Mouse (Mus musculus): Measurements from ENCODE around the gene Terf2. TPM values are rescaled to one million over a fixed set of nuclear protein-coding genes. Genes with fewer than 3 reads are reported as not detected.

Terf2 gene
- polyA plus RNA-seq, 1 experiment from 2014 or later = 18.8 TPM

DNA sequence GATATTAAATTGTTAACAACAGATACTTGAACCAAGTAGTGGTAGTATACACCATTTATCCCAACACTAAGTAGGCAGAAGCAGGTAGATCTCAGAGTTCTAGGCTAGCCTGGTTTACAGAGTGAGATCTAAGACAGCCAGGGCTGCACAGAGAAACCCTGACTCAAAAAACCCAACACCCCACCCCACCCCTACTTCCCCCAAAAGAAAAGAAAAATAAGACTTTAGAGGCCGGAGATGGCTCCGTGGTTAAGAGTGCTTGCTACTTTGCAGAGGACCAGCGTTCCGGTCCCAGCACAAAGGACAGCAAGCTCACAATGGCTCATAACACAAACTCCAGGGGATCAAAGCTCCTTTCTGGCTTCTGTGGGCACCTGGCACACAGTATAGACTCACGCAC, 10.3 kb downstream of the Terf2 start:
- no peak overlapping the region for H3K27ac ChIP-seq (ENCODE audit: low read depth, low read length)
- 97% methylated on average over 5 of the region's 5 CpGs for WGBS
- no peak overlapping the region for H3K4me2 ChIP-seq (replicated peaks; ENCODE audit: low read depth, low read length)
- no peak for DNase-seq (ENCODE audit: low spot score)
- H3K9me3 ChIP-seq (ENCODE audit: control insufficient read depth, low read length) = no peaks in the 10 kb centered on the region
- no peak overlapping the region for H3K4me3 ChIP-seq (ENCODE audit: low read depth, low read length)
- H3K9ac ChIP-seq (ENCODE audit: low read depth, low read length) = no peak overlapping the region
- H3K4me1 ChIP-seq (replicated peaks; ENCODE audit: control insufficient read depth, insufficient read depth, low read length) = no peaks in the 10 kb centered on the region
- H3K27me3 ChIP-seq (ENCODE audit: control insufficient read depth, insufficient read depth, low read length) = no peaks in the 10 kb centered on the region
- peaks cover 5% of the 10 kb centered on the region; the same call in 1 of the 2 replicates for H3K36me3 ChIP-seq (ENCODE audit: control insufficient read depth, insufficient read depth, low read length)
- no peak for ATAC-seq (ENCODE audit: low FRiP score)

DNA sequence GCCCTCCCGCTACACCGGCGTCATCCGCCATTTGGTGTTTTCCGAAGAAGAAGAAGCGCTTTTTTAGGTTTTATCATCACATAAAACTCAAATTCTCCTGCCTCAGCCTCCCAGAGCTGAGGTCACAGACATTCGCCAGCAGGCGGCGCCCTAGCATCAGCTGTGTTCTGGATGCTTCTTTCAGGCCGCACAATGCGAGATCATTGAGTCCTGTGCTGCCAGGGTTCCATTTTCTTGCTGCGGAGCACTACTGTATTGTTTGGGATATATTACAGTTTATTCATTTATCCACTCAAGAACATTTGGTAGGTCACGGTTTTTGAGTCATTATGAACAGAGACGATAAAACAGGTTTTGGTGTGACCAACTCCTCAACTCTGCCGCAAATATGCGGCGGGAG, 11.0 kb downstream of the Terf2 start:
- DNase-seq (ENCODE audit: low spot score) (no peak), ATAC-seq (ENCODE audit: low FRiP score) (no peak)
- peaks cover 2% of the 10 kb centered on the region; the same call in 1 of the 2 replicates for H3K36me3 ChIP-seq (ENCODE audit: control insufficient read depth, insufficient read depth, low read length)
- H3K4me1 ChIP-seq (replicated peaks; ENCODE audit: control insufficient read depth, insufficient read depth, low read length) = no peaks in the 10 kb centered on the region
- H3K4me2 ChIP-seq (replicated peaks; ENCODE audit: low read depth, low read length) = no peak overlapping the region
- H3K27me3 ChIP-seq (ENCODE audit: control insufficient read depth, insufficient read depth, low read length) = no peaks in the 10 kb centered on the region
- no peak overlapping the region for H3K27ac ChIP-seq (ENCODE audit: low read depth, low read length)
- H3K9me3 ChIP-seq (ENCODE audit: control insufficient read depth, low read length) = no peaks in the 10 kb centered on the region
- WGBS = 97% methylated on average over 17 of the region's 17 CpGs
- H3K9ac ChIP-seq (ENCODE audit: low read depth, low read length) = no peak overlapping the region
- no peak overlapping the region for H3K4me3 ChIP-seq (ENCODE audit: low read depth, low read length)

DNA sequence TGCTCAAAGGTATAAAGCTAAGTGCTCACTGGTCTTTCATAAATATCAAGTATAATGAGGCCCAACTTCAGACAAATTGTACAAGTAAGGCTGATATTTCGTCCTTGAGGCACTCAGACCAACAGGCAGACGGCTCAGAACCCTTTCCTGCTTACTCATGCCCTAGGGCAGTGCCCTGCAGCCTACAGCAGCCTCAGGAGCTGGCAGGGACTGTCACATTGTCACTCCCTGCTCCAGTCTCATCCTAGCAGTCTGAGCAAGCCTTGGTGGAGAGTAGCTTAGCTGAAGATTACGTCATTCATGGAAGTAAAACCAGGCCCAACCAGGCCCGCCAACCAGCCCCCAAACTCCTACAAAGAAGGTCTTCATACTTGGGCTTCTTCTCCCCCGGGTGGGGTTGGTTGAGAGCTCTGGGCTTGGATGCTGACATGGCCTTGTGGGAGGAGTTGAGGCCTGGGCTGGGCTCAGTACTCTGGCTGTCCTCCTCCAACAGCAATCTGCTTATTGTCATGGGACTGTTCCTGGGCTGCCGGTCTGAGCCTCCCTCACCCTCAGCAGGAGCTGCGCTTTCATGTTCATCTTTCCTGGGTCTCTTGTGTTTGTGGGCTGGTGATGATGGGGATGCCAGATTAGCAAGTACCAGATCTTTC, 20.0 kb downstream of the Terf2 start:
- Histone ChIP-seq H3K9ac (ENCODE audit: low read depth, low read length) (no peak overlapping the region), H3K36me3 (ENCODE audit: control insufficient read depth, insufficient read depth, low read length) (peaks cover 18% of the 10 kb centered on the region)

DNA sequence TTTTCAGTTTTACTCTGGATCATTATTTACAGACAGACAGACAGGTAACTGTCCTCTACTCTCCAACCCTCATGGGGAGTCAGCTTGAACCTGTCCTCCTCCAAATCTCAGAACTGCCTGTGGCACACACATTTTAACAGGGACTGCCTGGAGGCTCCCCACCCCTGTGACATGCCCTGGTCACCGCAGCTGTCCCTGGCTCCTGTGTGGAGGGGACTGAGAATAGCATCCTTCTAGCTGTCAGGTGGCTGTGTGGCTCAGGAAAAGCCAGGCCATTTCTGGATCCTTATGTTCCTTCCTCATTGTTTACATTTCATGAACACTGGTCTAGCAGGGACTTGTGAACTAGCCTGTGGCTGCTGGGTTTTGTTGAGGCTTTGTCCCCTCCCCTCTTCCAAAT, 22.2 kb downstream of the Terf2 start:
- 87% methylated on average over 1 of the region's 1 CpGs for WGBS
- no peak overlapping the region for H3K4me2 ChIP-seq (replicated peaks; ENCODE audit: low read depth, low read length)
- no peaks in the 10 kb centered on the region for H3K27me3 ChIP-seq (ENCODE audit: control insufficient read depth, insufficient read depth, low read length)
- peaks cover 18% of the 10 kb centered on the region for H3K36me3 ChIP-seq (ENCODE audit: control insufficient read depth, insufficient read depth, low read length)
- DNase-seq (ENCODE audit: low spot score) = no peak
- H3K9ac ChIP-seq (ENCODE audit: low read depth, low read length) = no peak overlapping the region
- no peak overlapping the region for H3K27ac ChIP-seq (ENCODE audit: low read depth, low read length)
- H3K4me3 ChIP-seq (ENCODE audit: low read depth, low read length) = no peak overlapping the region
- H3K4me1 ChIP-seq (replicated peaks; ENCODE audit: control insufficient read depth, insufficient read depth, low read length) = no peaks in the 10 kb centered on the region
- no peaks in the 10 kb centered on the region for H3K9me3 ChIP-seq (ENCODE audit: control insufficient read depth, low read length)
- ATAC-seq (ENCODE audit: low FRiP score) = no peak

More for the DNA sequence above, 20.0 kb downstream of the Terf2 start:
- Histone ChIP-seq H3K4me2 (replicated peaks; ENCODE audit: low read depth, low read length) (no peak overlapping the region), H3K27ac (ENCODE audit: low read depth, low read length) (no peak overlapping the region), H3K27me3 (ENCODE audit: control insufficient read depth, insufficient read depth, low read length) (no peaks in the 10 kb centered on the region), H3K4me1 (replicated peaks; ENCODE audit: control insufficient read depth, insufficient read depth, low read length) (no peaks in the 10 kb centered on the region), H3K9me3 (ENCODE audit: control insufficient read depth, low read length) (no peaks in the 10 kb centered on the region), H3K4me3 (ENCODE audit: low read depth, low read length) (no peak overlapping the region)
- ATAC-seq (ENCODE audit: low FRiP score) (no peak), DNase-seq (ENCODE audit: low spot score) (no peak)
- 97% methylated on average over 7 of the region's 7 CpGs for WGBS

DNA sequence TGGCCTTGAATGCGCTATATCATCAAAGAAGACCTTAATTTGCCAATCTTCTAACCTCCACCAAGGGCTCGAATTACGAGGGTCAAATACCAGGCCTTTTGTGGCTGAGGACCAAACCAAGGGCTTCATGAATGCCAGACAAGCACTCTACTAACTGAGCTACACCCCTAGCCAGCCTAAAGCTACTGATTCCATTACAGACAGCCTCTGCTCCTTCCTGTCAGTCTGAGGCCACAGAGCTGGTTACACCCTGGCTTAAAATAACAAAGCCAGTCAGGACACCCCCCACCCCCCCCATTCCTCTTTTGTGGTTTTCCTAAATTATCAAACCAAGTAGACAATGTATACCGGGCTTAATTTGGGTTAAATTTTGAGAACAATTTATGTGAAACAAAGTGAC, 22.6 kb downstream of the Terf2 start:
- 92% methylated on average over 4 of the region's 4 CpGs for WGBS
- Histone ChIP-seq H3K27me3 (ENCODE audit: control insufficient read depth, insufficient read depth, low read length) (no peaks in the 10 kb centered on the region), H3K9ac (ENCODE audit: low read depth, low read length) (no peak overlapping the region), H3K9me3 (ENCODE audit: control insufficient read depth, low read length) (no peaks in the 10 kb centered on the region), H3K4me1 (replicated peaks; ENCODE audit: control insufficient read depth, insufficient read depth, low read length) (no peaks in the 10 kb centered on the region), H3K36me3 (ENCODE audit: control insufficient read depth, insufficient read depth, low read length) (peaks cover 18% of the 10 kb centered on the region), H3K27ac (ENCODE audit: low read depth, low read length) (no peak overlapping the region), H3K4me2 (replicated peaks; ENCODE audit: low read depth, low read length) (no peak overlapping the region), H3K4me3 (ENCODE audit: low read depth, low read length) (no peak overlapping the region)
- no peak for ATAC-seq (ENCODE audit: low FRiP score)
- DNase-seq (ENCODE audit: low spot score) = no peak

DNA sequence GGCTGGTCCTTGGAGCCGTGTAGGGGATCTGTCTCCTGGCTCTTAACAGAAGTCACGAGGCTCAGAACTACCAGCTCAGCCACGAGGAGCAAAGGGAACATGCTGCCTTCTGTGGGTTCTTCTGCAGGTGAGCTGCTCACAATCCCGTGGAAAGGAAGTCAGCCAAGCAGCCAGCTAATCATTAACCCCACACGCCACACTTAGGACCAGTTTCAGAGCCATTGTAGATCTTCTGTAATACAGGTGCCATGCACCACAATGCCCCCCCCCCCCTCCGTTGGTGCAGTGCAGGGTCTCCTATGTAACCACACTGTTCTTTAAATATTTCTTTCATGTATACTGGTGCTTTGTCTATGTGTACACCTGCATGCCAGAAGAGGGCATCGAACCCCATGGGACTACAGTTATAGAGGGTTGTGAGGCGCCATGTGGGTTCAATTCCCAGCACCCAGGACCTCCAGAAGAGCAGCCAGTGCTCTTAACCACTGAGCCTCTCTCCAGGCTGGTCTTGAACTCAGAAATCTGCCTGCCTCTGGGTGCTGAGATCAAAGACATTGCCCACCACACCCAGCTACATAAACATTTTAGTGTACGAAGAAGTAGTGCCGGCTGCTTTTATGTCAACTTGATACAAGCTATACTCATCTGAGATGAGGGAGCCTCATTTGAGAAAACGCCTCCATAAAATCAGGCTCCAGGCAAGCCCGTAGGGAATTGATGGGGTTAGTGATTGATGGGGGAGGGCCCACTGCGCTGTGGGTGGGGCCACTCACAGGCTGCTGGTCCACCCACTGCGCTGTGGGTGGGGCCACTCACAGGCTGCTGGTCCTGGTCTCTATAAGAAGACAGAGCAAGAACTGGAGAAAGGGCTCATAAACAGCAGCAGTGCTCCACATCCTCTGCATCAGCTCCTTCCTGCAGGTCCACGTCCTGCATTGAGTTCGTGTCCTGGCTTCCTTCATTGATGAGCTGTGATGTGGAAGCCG, 30.5 kb downstream of the Terf2 start, which contains the start of gene Tmed6:
Gene Tmed6, minus strand, starts transcription at position 134 of the 986 bp plus-strand sequence.
- no peaks in the 10 kb centered on the region for H3K4me1 ChIP-seq (replicated peaks; ENCODE audit: control insufficient read depth, insufficient read depth, low read length)
- DNase-seq (ENCODE audit: low spot score) = no peak
- H3K9ac ChIP-seq (ENCODE audit: low read depth, low read length) = no peak within 1 kb of the TSS
- H3K36me3 ChIP-seq (ENCODE audit: control insufficient read depth, insufficient read depth, low read length) = no peaks in the 10 kb centered on the region
- ATAC-seq (ENCODE audit: low FRiP score) = no peak
- H3K4me3 ChIP-seq (ENCODE audit: low read depth, low read length) = no peak within 1 kb of the TSS
- 62% methylated on average over 17 of the region's 17 CpGs for WGBS
- no peaks in the 10 kb centered on the region for H3K27me3 ChIP-seq (ENCODE audit: control insufficient read depth, insufficient read depth, low read length)
- no peaks in the 10 kb centered on the region for H3K9me3 ChIP-seq (ENCODE audit: control insufficient read depth, low read length)
- no peak within 1 kb of the TSS for H3K27ac ChIP-seq (ENCODE audit: low read depth, low read length)
- no peak within 1 kb of the TSS for H3K4me2 ChIP-seq (replicated peaks; ENCODE audit: low read depth, low read length)

DNA sequence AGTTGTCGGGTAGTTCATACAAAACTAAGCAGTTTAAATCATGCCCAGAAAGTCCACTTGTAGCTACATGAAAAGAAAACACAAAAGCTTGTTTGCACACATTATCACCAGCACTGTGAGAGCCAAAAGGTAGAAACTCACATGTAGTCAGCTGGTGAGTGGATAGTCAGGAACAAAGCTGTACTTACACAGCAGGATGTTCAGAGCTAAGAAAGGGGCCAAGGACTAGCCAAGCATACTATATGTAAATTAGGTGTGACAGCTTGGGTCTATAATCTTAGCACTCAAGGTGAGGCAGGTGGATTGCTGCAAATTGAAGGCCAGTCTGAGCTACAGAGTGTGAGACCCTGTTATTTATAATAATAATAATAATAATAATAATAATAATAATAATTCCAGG, 33.7 kb downstream of the Terf2 start:
- ATAC-seq (ENCODE audit: low FRiP score) = no peak
- H3K27ac ChIP-seq (ENCODE audit: low read depth, low read length) = no peak overlapping the region
- no peak overlapping the region for H3K4me2 ChIP-seq (replicated peaks; ENCODE audit: low read depth, low read length)
- H3K36me3 ChIP-seq (ENCODE audit: control insufficient read depth, insufficient read depth, low read length) = no peaks in the 10 kb centered on the region; the same call in 1 of the 2 replicates
- H3K4me1 ChIP-seq (replicated peaks; ENCODE audit: control insufficient read depth, insufficient read depth, low read length) = no peaks in the 10 kb centered on the region
- H3K9me3 ChIP-seq (ENCODE audit: control insufficient read depth, low read length) = no peaks in the 10 kb centered on the region
- H3K27me3 ChIP-seq (ENCODE audit: control insufficient read depth, insufficient read depth, low read length) = no peaks in the 10 kb centered on the region
- no peak overlapping the region for H3K4me3 ChIP-seq (ENCODE audit: low read depth, low read length)
- H3K9ac ChIP-seq (ENCODE audit: low read depth, low read length) = no peak overlapping the region
- WGBS = 81% methylated on average over 1 of the region's 1 CpGs
- no peak for DNase-seq (ENCODE audit: low spot score)

DNA sequence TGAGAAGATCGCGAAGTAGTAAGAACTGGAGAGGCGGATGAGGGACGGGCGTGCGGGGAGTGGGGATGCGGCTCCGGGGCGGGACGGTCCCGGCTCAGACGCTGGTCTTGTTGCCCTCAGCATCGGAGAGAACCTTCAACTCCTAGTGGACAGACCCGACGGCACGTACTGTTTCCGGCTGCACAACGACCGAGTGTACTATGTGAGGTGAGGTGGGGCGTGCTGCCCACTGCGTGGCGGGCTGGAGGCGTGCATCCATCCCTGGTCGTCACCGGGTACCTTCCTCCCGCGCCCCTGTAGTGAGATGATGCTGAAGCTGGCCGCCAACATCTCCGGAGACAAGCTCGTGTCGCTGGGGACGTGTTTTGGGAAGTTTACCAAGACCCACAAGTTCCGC, 39.4 kb downstream of the Terf2 start:
- WGBS = 1% methylated on average over 33 of the region's 33 CpGs
- no peak overlapping the region for H3K27ac ChIP-seq (ENCODE audit: low read depth, low read length)
- H3K4me3 ChIP-seq (ENCODE audit: low read depth, low read length) = peak overlapping the region; percentile 98
- peak overlapping the region; percentile 92 for H3K4me2 ChIP-seq (replicated peaks; ENCODE audit: low read depth, low read length)
- no peaks in the 10 kb centered on the region for H3K9me3 ChIP-seq (ENCODE audit: control insufficient read depth, low read length)
- DNase-seq (ENCODE audit: low spot score) (no peak), ATAC-seq (ENCODE audit: low FRiP score) (peak; percentile 80)
- peaks cover 9% of the 10 kb centered on the region; the same call in 1 of the 2 replicates for H3K36me3 ChIP-seq (ENCODE audit: control insufficient read depth, insufficient read depth, low read length)
- 0 out of 2 replicates have a peak, but pooled peaks cover 3% of the 10 kb centered on the region for H3K4me1 ChIP-seq (replicated peaks; ENCODE audit: control insufficient read depth, insufficient read depth, low read length)
- H3K27me3 ChIP-seq (ENCODE audit: control insufficient read depth, insufficient read depth, low read length) = no peaks in the 10 kb centered on the region
- peak overlapping the region; percentile 80 for H3K9ac ChIP-seq (ENCODE audit: low read depth, low read length)
